Mouse (Mus musculus) liver, embryonic 15.5 days (tissue): ENCODE measurements around the gene Parp12. TPM values are rescaled to one million over a fixed set of nuclear protein-coding genes. Genes with fewer than 3 reads are reported as not detected.

ENCODE experiments used
- ATAC-seq: fragments of 200-750 bp; cut with Nextera tagmentation; 2 replicates; pipeline ENCODE4 v1.8.0; 2017; ENCODE audit warnings: moderate number of reproducible peaks, mild to moderate bottlenecking, moderate library complexity; ENCODE audit not compliant: insufficient read depth
- H3K27ac ChIP-seq: fragments of 300-500 bp; sonication (generic); replicated peaks from 2 replicates; pipeline ENCODE4 v1.5.1; 2015; ENCODE audit warnings: mild to moderate bottlenecking, inconsistent platforms
- H3K27me3 ChIP-seq: fragments of 300-500 bp; sonication (generic); 2 replicates; pipeline ENCODE4 v1.6.1; 2015; ENCODE audit warnings: mild to moderate bottlenecking, inconsistent platforms
- H3K36me3 ChIP-seq: fragments of 300-500 bp; sonication (generic); replicated peaks from 2 replicates; pipeline ENCODE4 v1.6.1; 2015; ENCODE audit warnings: moderate library complexity, mild to moderate bottlenecking, inconsistent platforms
- H3K4me1 ChIP-seq: fragments of 300-500 bp; sonication (generic); replicated peaks from 2 replicates; pipeline ENCODE4 v1.6.1; 2015; ENCODE audit warnings: inconsistent platforms
- H3K4me2 ChIP-seq: fragments of 300-500 bp; sonication (generic); 2 replicates; pipeline ENCODE4 v1.6.1; 2015; ENCODE audit warnings: moderate library complexity, mild to moderate bottlenecking, inconsistent platforms
- H3K4me3 ChIP-seq: fragments of 300-500 bp; sonication (generic); replicated peaks from 2 replicates; pipeline ENCODE4 v1.5.1; 2015; ENCODE audit warnings: mild to moderate bottlenecking, inconsistent platforms
- H3K9ac ChIP-seq: fragments of 300-500 bp; sonication (generic); 2 replicates; pipeline ENCODE4 v1.6.1; 2015; ENCODE audit warnings: moderate library complexity, mild to moderate bottlenecking, inconsistent platforms
- H3K9me3 ChIP-seq: fragments of 300-500 bp; sonication (generic); replicated peaks from 2 replicates; pipeline ENCODE4 v1.6.1; 2016; ENCODE audit warnings: inconsistent platforms
- WGBS: fragments of 180-500 bp; shearing (Covaris S2); methylation state at CpG from one replicate; pipeline ENCODE4 v1.1.7; 2015; ENCODE audit warnings: mixed read lengths; ENCODE audit not compliant: insufficient replicate concordance; 5-methylcytosine and 5-hydroxymethylcytosine counted together
- polyA plus RNA-seq: library from polyadenylated mRNA; unstranded; fragments of >200 nt; fragmentation: Nextera tagmentation; extraction: Ambion mirVana; gene quantifications from 2 replicates; pipeline ENCODE4 v1.2.1, GENCODE M21; 2015

Parp12 gene
- polyA plus RNA-seq, 1 experiment from 2014 or later = 5.1 TPM

DNA sequence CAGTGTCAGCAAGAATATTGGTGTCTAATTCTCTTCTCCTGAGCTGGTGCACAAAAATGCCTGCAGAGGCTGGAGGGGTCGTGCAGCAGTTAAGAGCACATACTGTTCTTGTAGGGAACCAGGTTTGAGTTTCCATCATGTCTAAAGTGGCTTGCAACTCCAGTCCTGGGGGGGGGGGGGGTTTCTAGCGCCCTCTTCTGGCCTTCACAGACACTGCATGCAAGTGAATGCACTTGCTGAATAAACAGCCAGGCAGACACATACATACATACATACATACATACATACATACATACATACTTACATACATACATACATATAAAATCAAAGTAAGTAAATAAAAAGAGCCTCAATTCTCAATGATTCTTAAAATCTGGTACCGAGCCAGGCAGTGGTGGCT lies 59.8 kb downstream of the Parp12 start:
- no peak overlapping the region for H3K9ac ChIP-seq
- H3K27me3 ChIP-seq = no peaks in the 10 kb centered on the region
- ATAC-seq = no peak
- H3K4me1 ChIP-seq = peaks cover 25% of the 10 kb centered on the region
- no peaks in the 10 kb centered on the region for H3K9me3 ChIP-seq
- H3K4me2 ChIP-seq = no peak overlapping the region
- 54% methylated on average over 3 of the region's 3 CpGs for WGBS
- H3K27ac ChIP-seq = peak overlapping the region; percentile 81; the same call in 1 of the 2 replicates
- no peaks in the 10 kb centered on the region for H3K36me3 ChIP-seq
- H3K4me3 ChIP-seq = no peak overlapping the region

DNA sequence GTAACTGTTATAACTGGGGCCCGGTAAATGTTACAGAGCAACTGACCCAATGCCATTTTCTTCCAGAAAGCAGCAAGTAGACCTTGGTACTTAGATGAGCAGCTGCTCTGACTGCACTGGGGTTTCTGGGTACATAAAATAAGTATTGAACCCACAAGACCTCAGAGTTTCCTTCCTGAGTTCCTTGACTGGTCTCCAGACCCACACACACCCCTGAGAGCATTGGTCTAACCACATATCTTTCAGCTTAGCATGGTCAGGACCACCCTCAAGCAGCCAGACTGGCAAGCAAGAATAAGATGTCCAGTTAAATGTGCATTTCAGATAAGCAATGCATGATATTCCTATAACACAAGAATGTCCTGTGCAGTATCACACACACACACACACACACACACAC lies 61.0 kb downstream of the Parp12 start:
- Histone ChIP-seq H3K4me1 (peaks cover 25% of the 10 kb centered on the region), H3K4me3 (no peak overlapping the region), H3K27ac (no peak overlapping the region), H3K36me3 (no peaks in the 10 kb centered on the region), H3K27me3 (no peaks in the 10 kb centered on the region), H3K9me3 (no peaks in the 10 kb centered on the region), H3K9ac (no peak overlapping the region), H3K4me2 (no peak overlapping the region)
- 44% methylated on average over 1 of the region's 1 CpGs for WGBS
- ATAC-seq = no peak

DNA sequence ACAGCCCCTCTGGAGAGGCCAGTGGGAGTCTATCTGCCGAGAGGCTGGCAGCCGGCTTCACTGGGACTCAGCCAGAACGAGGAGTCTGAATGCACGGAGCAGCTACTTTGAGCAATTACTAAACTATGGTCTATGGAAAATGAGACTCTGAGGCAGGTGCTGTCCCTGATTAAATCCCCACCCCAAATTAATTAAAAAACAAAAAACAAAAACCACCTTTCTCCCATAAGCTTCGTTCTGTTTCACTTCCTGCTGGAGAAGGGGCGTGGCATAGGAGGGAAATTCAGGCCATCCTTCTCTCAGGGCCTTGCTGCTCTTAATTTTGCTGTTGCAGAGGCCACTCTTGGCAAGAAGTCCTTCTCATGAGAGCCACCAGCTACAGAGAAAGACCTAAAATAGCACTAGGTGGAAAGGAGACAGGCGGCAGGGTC lies 62.3 kb downstream of the Parp12 start:
- no peak overlapping the region for H3K4me3 ChIP-seq
- no peak overlapping the region for H3K27ac ChIP-seq
- H3K36me3 ChIP-seq = no peaks in the 10 kb centered on the region
- 60% methylated on average over 7 of the region's 7 CpGs for WGBS
- no peak for ATAC-seq
- H3K9ac ChIP-seq = no peak overlapping the region
- H3K27me3 ChIP-seq = no peaks in the 10 kb centered on the region
- no peaks in the 10 kb centered on the region for H3K9me3 ChIP-seq
- peaks cover 20% of the 10 kb centered on the region for H3K4me1 ChIP-seq
- H3K4me2 ChIP-seq = no peak overlapping the region

DNA sequence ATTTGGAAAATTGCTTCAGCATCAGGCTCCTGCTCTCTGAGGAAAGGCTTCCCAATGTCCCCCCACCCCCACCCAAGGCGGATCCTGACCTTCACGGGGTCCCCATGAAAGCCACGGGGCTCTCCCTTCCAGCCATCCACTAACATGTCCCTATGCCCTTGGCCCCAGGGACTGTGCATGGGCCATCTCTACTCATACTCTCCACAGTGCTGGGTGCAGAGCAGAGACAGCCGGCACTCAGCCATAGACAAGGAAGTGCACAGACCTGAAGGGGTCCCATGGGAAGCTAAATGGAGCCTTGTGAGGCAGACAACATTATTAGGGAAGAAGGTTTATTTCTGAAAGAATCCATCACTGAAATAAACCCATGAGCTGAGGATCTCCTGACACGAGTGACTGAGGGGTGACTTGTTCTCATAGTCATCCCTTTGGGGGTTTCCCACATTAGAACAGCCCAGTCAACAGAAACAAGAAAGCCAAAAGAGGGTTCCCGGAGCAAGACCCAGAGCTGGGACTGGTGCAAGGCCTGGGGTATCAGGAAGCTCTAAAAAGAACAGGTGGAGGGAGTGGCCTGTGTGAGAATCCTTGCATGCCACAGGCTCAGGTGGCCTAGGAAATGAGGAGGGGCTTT lies 63.2 kb downstream of the Parp12 start:
- H3K36me3 ChIP-seq = no peaks in the 10 kb centered on the region
- H3K4me2 ChIP-seq = no peak overlapping the region
- no peaks in the 10 kb centered on the region for H3K9me3 ChIP-seq
- H3K9ac ChIP-seq = no peak overlapping the region
- WGBS = 62% methylated on average over 6 of the region's 6 CpGs
- no peak overlapping the region for H3K27ac ChIP-seq
- H3K4me1 ChIP-seq = peaks cover 13% of the 10 kb centered on the region
- no peak overlapping the region for H3K4me3 ChIP-seq
- ATAC-seq = no peak
- 0 out of 2 replicates have a peak, but pooled peaks cover 1% of the 10 kb centered on the region for H3K27me3 ChIP-seq

DNA sequence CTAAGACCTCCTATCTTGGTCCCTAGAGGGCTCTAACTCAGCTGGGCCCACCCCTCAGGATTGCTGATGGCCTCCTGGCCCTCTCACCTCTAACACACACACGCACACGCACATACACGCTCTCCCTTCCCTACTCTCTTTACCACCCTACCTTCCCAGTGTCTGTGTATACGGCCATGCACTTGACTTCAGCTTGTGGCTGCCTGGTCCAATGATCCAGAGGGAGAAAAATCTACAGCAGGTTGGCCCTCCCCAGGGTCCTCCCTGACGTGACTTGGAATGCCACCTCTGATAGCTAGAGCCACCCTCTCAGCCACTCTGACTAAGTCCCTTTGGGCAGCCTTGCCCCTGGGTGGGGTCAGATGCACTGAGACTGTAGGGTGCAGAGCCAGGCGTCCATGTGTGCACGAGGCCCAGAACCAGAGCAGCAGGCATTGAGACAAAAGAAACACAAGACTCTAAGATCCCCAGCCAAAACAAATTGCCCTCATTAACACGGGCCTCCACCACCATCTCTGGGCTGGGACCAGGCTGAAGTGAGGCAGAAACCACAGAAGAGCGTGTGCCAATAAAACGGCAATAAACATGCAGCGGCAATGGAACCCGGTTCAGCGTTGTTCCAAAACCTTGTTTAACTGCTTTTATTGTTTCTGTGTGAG lies 63.8 kb downstream of the Parp12 start:
- no peaks in the 10 kb centered on the region for H3K36me3 ChIP-seq
- ATAC-seq = no peak
- H3K27ac ChIP-seq = no peak overlapping the region
- H3K4me3 ChIP-seq = no peak overlapping the region
- H3K4me1 ChIP-seq = peaks cover 6% of the 10 kb centered on the region
- 74% methylated on average over 13 of the region's 13 CpGs for WGBS
- no peaks in the 10 kb centered on the region for H3K9me3 ChIP-seq
- H3K9ac ChIP-seq = no peak overlapping the region
- peaks cover 4% of the 10 kb centered on the region; the same call in 1 of the 2 replicates for H3K27me3 ChIP-seq
- H3K4me2 ChIP-seq = no peak overlapping the region

DNA sequence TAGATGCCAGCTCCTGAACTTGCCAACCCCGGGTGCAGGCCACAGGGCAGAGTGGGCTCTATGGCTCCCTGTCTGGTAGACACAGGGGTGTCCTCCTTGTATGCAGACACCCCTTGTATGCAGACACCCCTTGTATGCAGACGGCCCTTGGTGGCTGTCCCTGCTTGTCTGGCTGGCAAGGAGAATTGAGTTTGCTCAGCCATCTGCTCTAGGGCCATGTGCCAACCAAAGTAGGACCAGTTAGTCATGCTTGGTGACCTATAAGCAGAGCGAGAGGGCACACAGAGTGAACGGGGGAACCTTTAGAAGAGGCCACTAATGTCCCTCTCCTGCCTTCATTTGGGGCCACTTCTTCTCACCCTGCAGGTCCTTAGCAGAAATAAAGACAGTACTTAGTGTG lies 65.5 kb downstream of the Parp12 start:
- Histone ChIP-seq H3K9ac (no peak overlapping the region), H3K4me2 (no peak overlapping the region), H3K27ac (no peak overlapping the region), H3K4me1 (0 out of 2 replicates have a peak, but pooled peaks cover 1% of the 10 kb centered on the region), H3K4me3 (no peak overlapping the region), H3K36me3 (no peaks in the 10 kb centered on the region), H3K27me3 (peaks cover 8% of the 10 kb centered on the region), H3K9me3 (no peaks in the 10 kb centered on the region)
- WGBS = 64% methylated on average over 4 of the region's 4 CpGs
- no peak for ATAC-seq

DNA sequence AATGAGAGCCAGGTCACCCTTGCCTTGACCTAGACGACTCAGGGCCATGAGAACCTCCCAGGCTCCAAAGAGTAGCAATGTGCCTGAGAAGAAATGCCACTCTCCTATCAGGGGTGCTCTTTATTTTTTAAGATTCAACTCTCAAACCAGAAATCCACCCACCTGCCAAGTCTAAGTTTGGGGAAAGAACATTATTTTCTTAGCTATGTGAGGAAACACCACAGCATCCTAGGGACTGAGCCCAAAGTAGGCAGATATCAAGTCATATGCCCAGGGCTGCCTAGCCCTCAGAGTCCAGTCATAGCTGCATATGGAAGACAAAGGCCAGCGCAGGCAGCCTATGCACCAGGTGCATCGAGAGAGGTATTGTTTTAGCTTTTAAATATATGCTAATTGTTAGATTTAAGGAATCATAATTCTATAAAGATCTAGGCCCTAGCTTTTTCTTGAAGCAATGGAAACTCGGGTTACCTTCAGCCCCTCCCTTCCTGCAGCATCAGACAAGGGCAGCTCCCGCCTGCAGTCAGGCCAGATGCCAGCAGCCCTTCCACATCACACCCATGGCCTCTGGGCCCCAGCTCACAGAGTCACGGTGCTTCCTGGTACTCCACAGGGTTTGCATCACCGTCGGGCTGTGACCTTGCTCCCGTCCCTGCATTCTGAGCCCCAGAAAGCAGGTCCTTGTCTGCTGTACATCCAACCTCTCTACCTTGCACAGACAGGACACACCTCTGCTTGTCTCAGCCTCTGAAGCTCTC lies 66.2 kb downstream of the Parp12 start:
- no peak overlapping the region for H3K4me3 ChIP-seq
- 52% methylated on average over 9 of the region's 9 CpGs for WGBS
- peaks cover 8% of the 10 kb centered on the region for H3K27me3 ChIP-seq
- no peak for ATAC-seq
- H3K4me2 ChIP-seq = no peak overlapping the region
- no peaks in the 10 kb centered on the region for H3K4me1 ChIP-seq
- no peaks in the 10 kb centered on the region for H3K36me3 ChIP-seq
- no peaks in the 10 kb centered on the region for H3K9me3 ChIP-seq
- no peak overlapping the region for H3K9ac ChIP-seq
- H3K27ac ChIP-seq = no peak overlapping the region

DNA sequence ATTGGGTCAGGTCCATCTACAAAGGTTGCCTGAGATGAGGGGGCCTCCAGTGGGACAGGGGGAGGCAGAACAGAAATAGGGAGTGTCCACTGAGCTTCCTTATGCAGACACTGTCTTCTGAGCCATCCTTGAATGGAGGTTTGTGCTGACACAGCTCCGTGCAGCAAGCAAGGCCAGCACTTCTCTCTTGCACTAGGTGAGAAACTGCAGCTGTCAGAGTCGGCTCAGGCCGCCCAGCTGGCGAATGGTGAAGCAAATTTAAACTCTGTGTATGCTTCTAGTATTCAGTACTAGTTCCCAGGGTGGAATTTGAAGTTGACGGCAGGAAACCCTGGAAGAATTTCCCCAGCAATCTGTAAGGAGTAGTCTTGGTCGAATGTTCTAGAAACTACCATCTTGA lies 67.3 kb downstream of the Parp12 start:
- no peak overlapping the region for H3K27ac ChIP-seq
- no peaks in the 10 kb centered on the region for H3K4me1 ChIP-seq
- no peak overlapping the region for H3K9ac ChIP-seq
- no peaks in the 10 kb centered on the region for H3K36me3 ChIP-seq
- peaks cover 8% of the 10 kb centered on the region for H3K27me3 ChIP-seq
- 55% methylated on average over 6 of the region's 6 CpGs for WGBS
- H3K9me3 ChIP-seq = no peaks in the 10 kb centered on the region
- no peak for ATAC-seq
- no peak overlapping the region for H3K4me2 ChIP-seq
- H3K4me3 ChIP-seq = no peak overlapping the region

DNA sequence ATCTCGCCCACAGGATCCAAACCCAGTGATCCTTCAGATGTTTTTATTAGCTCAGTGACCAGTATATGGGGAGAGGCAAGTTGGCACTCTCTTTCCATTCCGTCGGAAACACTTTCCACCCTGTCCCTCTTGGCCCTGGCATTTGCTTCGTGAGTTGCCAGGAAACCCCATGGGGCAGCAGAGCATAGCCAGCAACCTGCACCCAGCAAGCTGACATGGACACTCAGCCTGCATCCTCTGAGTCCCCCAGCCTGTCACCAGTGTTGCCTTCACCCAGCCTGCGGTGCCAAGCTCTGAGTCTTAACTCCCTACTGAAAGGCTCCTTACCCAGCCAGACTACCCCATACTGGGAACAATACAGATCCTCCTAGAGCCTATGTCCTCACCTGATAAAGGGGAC lies 69.0 kb downstream of the Parp12 start:
- Histone ChIP-seq H3K4me1 (no peaks in the 10 kb centered on the region), H3K36me3 (no peaks in the 10 kb centered on the region), H3K4me2 (no peak overlapping the region), H3K9me3 (no peaks in the 10 kb centered on the region), H3K4me3 (no peak overlapping the region), H3K9ac (no peak overlapping the region), H3K27me3 (peaks cover 8% of the 10 kb centered on the region), H3K27ac (no peak overlapping the region)
- WGBS = 67% methylated on average over 5 of the region's 5 CpGs
- ATAC-seq = no peak

DNA sequence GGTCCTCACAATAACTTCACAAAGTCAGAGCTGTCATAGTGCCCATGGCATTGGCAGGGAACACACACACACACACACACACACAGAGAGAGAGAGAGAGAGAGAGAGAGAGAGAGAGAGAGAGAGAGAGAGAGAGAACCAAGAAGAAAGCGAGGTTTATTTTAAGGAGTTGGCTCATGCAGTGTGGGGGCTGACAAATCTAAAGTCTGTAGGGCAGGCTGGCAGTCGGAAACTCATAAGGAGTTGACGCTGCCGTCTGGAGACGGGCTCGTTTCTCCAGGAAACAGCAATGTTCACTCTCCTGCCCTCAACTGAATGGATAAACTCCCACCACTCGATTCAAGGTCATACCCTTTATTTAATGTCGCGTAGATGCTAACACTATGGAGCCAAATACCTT lies 77.7 kb downstream of the Parp12 start:
- no peak overlapping the region for H3K4me3 ChIP-seq
- ATAC-seq = no peak
- no peak overlapping the region for H3K9ac ChIP-seq
- H3K27ac ChIP-seq = no peak overlapping the region
- no peaks in the 10 kb centered on the region for H3K4me1 ChIP-seq
- H3K27me3 ChIP-seq = peaks cover 8% of the 10 kb centered on the region; the same call in 1 of the 2 replicates
- 73% methylated on average over 9 of the region's 9 CpGs for WGBS
- H3K9me3 ChIP-seq = no peaks in the 10 kb centered on the region
- H3K36me3 ChIP-seq = no peaks in the 10 kb centered on the region
- no peak overlapping the region for H3K4me2 ChIP-seq
